Mouse (Mus musculus) lung, adult 2 months (tissue): ENCODE data around the gene Mrgbp.

ENCODE experiments used
- CTCF ChIP-seq: fragments of 200-500 bp; IDR thresholded peaks from 2 replicates; pipeline ENCODE4 v1.5.1; 2011; ENCODE audit warnings: mild to moderate bottlenecking, low read length, control low read depth; ENCODE audit not compliant: insufficient read depth
- POLR2A ChIP-seq: fragments of 200-500 bp; IDR thresholded peaks from 2 replicates; pipeline ENCODE4 v1.6.1; 2011; ENCODE audit warnings: low read depth, mild to moderate bottlenecking, control low read depth, low read length, borderline replicate concordance; ENCODE audit errors: extremely low read depth

DNA sequence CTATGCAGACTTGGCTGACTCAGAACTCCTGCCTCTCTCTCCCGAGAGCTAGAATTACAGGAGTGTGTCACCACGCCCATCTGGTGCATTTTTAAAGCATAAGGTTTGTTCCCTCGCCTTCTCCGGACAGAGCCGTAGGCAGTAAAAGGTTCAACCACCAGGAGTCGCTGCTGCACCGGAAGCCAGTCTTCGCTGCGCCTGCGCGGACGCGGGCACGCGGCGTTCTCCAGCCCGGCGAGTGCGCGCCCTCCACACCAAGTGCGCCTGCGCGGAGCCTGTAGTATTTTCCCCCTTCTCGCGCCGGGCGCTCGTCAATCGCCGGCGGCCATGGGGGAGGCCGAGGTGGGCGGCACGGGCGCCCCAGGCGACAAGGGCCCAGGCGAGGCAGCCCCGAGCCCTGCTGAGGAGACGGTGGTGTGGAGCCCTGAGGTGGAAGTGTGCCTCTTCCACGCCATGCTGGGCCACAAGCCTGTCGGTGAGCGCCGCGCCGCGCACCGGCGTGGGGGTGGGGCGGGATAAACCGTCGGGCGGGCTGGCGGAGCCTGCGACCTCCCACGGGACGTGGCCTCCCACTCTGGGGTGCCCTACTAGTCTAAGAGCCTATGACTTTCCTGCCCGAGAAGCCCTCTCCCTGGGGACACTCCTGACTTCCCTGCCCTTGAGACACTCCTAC, 1.5 kb downstream of the Mrgbp start:
- TF ChIP-seq CTCF (peak; percentile 86), POLR2A (peak; percentile 66; the same call in 1 of the 2 replicates)
